Mouse (Mus musculus) stomach, postnatal 0 days (tissue): ENCODE data around the gene Glrx5.

ENCODE experiments used
- CTCF ChIP-seq: IDR thresholded peaks from 2 replicates; pipeline ENCODE4 v1.5.1; 2016; ENCODE audit warnings: antibody characterized with exemption, low read depth, mild to moderate bottlenecking, moderate library complexity
- EP300 ChIP-seq: optimal IDR thresholded peaks from 2 replicates; pipeline ENCODE3; 2016; ENCODE audit warnings: antibody characterized with exemption

GRCm38 (mm10) chr12:104992838-104993237 lies 39.6 kb upstream of the Glrx5 start:
- TF ChIP-seq CTCF: no peak
- no peak for TF ChIP-seq EP300
